Mouse (Mus musculus): ENCODE data around the gene Uqcc3.

- TF ChIP-seq CTCF (IDR thresholded peaks at IDR 0.05; ENCODE audit: extremely low read depth, insufficient read depth, insufficient read length, insufficient replicate concordance) = no peak
- no peak for TF ChIP-seq POLR2A (IDR thresholded peaks at IDR 0.05; ENCODE audit: low read depth, low read length)
Measured at GRCm38 (mm10) chr19:8875031-8875430, 5.7 kb downstream of the Uqcc3 start.

Measured in spleen, adult 2 months (tissue).